Mouse (Mus musculus) stomach, postnatal 0 days (tissue): ENCODE measurements around the gene Gm281. TPM values are rescaled to one million over a fixed set of nuclear protein-coding genes. Genes with fewer than 3 reads are reported as not detected.

Source experiments
- ATAC-seq: fragments of 200-750 bp; cut with Nextera tagmentation; 2 replicates; pipeline ENCODE4 v1.8.0; 2017; ENCODE audit not compliant: low FRiP score, low TSS enrichment
- DNase-seq: peaks from one replicate; pipeline ENCODE4 v3.0.0-alpha.2; 2016; ENCODE audit warnings: low spot score
- H3K27ac ChIP-seq: fragments of 300-500 bp; sonication (generic); replicated peaks from 2 replicates; pipeline ENCODE4 v1.5.1; 2014; ENCODE audit warnings: mild to moderate bottlenecking, control low read depth
- H3K27me3 ChIP-seq: fragments of 300-500 bp; sonication (generic); 2 replicates; pipeline ENCODE4 v1.6.1; 2014; ENCODE audit warnings: low read length; ENCODE audit not compliant: control insufficient read depth, insufficient read depth
- H3K36me3 ChIP-seq: fragments of 300-500 bp; sonication (generic); 2 replicates; pipeline ENCODE4 v1.6.1; 2014; ENCODE audit warnings: low read length, mixed read lengths; ENCODE audit not compliant: control insufficient read depth, insufficient read depth
- H3K4me1 ChIP-seq: fragments of 300-500 bp; sonication (generic); replicated peaks from 2 replicates; pipeline ENCODE4 v1.6.1; 2014; ENCODE audit warnings: antibody characterized with exemption; ENCODE audit not compliant: control insufficient read depth, insufficient read depth
- H3K4me2 ChIP-seq: fragments of 300-500 bp; sonication (generic); replicated peaks from 2 replicates; pipeline ENCODE4 v1.6.1; 2014; ENCODE audit warnings: low read depth, mild to moderate bottlenecking, control low read depth, moderate library complexity
- H3K4me3 ChIP-seq: fragments of 300-500 bp; sonication (generic); 2 replicates; pipeline ENCODE4 v1.5.1; 2014; ENCODE audit warnings: low read depth, low read length, control low read depth
- H3K9ac ChIP-seq: fragments of 300-500 bp; sonication (generic); 2 replicates; pipeline ENCODE4 v1.6.1; 2014; ENCODE audit warnings: mild to moderate bottlenecking, low read length, control low read depth, mixed read lengths
- H3K9me3 ChIP-seq: fragments of 300-500 bp; sonication (generic); 2 replicates; pipeline ENCODE4 v1.6.1; 2016; ENCODE audit warnings: low read length; ENCODE audit not compliant: control insufficient read depth
- CTCF ChIP-seq: IDR thresholded peaks from 2 replicates; pipeline ENCODE4 v1.5.1; 2016; ENCODE audit warnings: antibody characterized with exemption, low read depth, mild to moderate bottlenecking, moderate library complexity
- EP300 ChIP-seq: optimal IDR thresholded peaks from 2 replicates; pipeline ENCODE3; 2016; ENCODE audit warnings: antibody characterized with exemption
- WGBS: fragments of 180-500 bp; shearing (Covaris S2); extraction: QIAGEN DNeasy Blood & Tissue Kit; methylation state at CpG from one replicate; pipeline ENCODE4 v1.1.7; 2014; 5-methylcytosine and 5-hydroxymethylcytosine counted together
- polyA plus RNA-seq: library from polyadenylated mRNA; unstranded; fragments of >200 nt; fragmentation: Nextera tagmentation; extraction: Ambion mirVana; gene quantifications from 2 replicates; pipeline ENCODE4 v1.2.1, GENCODE M21; 2015

Gm281 gene
- polyA plus RNA-seq, 1 experiment from 2014 or later = not detected

DNA sequence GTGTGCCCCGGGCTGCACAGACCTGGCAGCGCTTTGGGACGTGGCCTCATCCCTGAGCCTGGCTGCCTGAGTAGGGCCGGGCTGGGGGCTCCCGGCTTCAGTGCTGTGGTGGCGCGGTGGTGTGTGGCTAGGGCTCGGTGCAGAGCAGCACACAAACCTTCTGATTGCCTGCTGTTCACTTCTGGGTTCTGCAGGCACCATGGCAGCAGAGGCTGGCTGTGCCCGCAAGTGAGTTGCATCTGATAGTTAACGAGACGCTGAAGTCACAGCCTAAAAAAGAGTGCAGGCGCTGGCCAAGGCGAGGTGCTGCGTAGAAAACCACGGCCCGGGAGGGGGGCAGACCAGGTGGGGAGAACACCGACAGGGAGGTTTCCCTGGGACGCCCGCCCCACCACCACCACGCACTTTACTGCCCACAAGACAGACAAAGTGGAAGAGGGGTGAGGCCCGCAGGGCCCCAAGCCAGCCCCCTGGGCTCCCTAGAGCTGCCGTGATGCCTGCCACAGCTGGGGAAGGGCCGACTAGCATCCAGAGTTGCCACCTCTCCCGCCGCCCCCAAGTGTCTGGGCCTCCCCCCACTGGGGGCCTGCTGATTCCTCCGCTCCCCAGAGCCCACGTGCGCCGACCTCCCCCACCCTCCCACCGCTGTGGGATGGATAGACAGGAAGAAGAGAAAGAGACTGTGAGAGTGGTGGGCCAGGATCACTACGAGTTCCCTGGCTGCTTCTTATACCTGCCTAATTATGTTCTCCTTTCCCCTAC lies 19.2 kb upstream of the Gm281 start:
- WGBS = 25% methylated on average over 28 of the region's 31 CpGs
- Histone ChIP-seq H3K27ac (no peak overlapping the region), H3K4me3 (peak overlapping the region; percentile 41), H3K4me1 (no peaks in the 10 kb centered on the region), H3K9me3 (0 out of 2 replicates have a peak, but pooled peaks cover 2% of the 10 kb centered on the region), H3K9ac (peak overlapping the region; percentile 52), H3K36me3 (no peaks in the 10 kb centered on the region), H3K27me3 (no peaks in the 10 kb centered on the region), H3K4me2 (peak overlapping the region; percentile 74)
- DNase-seq (peak; percentile 18), ATAC-seq (peak; percentile 49; the same call in 1 of the 2 replicates)
- TF ChIP-seq EP300 (no peak), CTCF (no peak)

DNA sequence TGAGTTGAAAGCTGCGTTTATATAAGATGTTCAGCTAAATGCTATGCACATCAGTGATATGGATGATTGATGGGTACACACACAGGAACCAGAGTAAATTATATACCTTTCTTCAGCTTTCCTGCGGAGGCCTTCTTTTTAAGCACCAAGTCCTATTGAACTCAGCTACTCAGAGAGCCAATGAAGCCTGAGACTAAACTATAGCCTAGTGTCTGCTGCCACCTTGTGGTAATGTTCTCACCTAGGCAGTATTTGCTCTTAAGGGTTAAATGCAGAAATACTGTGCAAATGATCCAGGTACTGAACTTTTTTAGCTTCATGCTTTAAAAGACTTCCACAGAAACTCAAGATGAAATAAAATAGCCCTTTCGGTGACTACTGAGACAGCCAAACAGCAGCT lies 3.4 kb upstream of the Gm281 start:
- ATAC-seq = no peak

DNA sequence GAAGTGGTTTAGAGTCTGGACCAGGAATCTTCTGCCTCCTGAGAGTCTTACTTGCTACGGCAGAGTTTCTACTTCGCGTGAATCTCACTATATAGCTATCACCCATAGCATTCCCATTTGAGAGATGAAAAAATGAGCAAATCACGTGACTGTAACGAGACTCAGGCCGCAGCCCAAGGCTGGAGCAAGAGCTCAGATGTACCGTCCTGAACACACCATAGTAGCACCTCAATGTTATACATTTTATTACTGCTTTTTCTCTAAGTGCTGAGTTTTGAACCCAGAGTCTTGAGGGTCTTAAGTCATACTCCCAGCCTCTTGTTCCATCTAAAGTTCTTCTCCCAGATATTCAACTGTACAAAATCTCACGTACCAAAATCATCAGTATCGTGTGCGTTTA lies 2.9 kb upstream of the Gm281 start:
- no peak overlapping the region for H3K27ac ChIP-seq
- 85% methylated on average over 10 of the region's 10 CpGs for WGBS
- no peaks in the 10 kb centered on the region for H3K4me1 ChIP-seq
- H3K4me2 ChIP-seq = no peak overlapping the region
- DNase-seq (no peak), ATAC-seq (no peak)
- no peaks in the 10 kb centered on the region for H3K9me3 ChIP-seq
- H3K9ac ChIP-seq = no peak overlapping the region
- no peak overlapping the region for H3K4me3 ChIP-seq
- TF ChIP-seq CTCF = no peak
- TF ChIP-seq EP300 = no peak
- no peaks in the 10 kb centered on the region for H3K27me3 ChIP-seq
- no peaks in the 10 kb centered on the region for H3K36me3 ChIP-seq

More for the DNA sequence above, 3.4 kb upstream of the Gm281 start:
- H3K27me3 ChIP-seq = no peaks in the 10 kb centered on the region
- no peak for TF ChIP-seq EP300
- TF ChIP-seq CTCF = peak; percentile 94
- no peak overlapping the region for H3K4me2 ChIP-seq
- H3K4me3 ChIP-seq = no peak overlapping the region
- WGBS = 29% methylated on average over 3 of the region's 3 CpGs
- no peaks in the 10 kb centered on the region for H3K36me3 ChIP-seq
- no peaks in the 10 kb centered on the region for H3K4me1 ChIP-seq
- H3K9ac ChIP-seq = no peak overlapping the region
- peak; percentile 63 for DNase-seq
- no peak overlapping the region for H3K27ac ChIP-seq
- H3K9me3 ChIP-seq = no peaks in the 10 kb centered on the region

DNA sequence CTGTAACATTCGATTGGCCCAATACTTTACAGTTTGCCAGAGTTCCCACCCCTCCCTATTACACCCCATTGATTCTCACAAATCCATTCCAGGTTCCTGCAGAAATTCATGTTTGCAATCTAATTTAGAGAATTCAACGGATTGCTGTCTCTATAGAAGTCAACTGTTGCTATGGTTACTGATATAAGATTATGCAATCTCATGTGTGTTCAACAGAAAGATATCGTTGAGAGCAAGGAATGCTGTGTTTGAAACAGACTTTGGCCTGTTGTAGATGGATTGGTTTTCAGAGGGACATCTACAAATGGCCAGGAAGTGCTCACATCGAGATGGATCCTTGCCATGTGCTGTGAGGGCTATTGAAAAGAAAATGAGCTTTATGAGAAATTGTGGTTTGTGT lies 929 bp upstream of the Gm281 start:
- ATAC-seq (no peak), DNase-seq (no peak)
- H3K4me3 ChIP-seq = no peak overlapping the region
- H3K27ac ChIP-seq = no peak overlapping the region
- no peaks in the 10 kb centered on the region for H3K27me3 ChIP-seq
- H3K36me3 ChIP-seq = no peaks in the 10 kb centered on the region
- 47% methylated on average over 4 of the region's 4 CpGs for WGBS
- TF ChIP-seq CTCF (no peak), EP300 (no peak)
- no peaks in the 10 kb centered on the region for H3K9me3 ChIP-seq
- H3K9ac ChIP-seq = no peak overlapping the region
- no peaks in the 10 kb centered on the region for H3K4me1 ChIP-seq
- no peak overlapping the region for H3K4me2 ChIP-seq

DNA sequence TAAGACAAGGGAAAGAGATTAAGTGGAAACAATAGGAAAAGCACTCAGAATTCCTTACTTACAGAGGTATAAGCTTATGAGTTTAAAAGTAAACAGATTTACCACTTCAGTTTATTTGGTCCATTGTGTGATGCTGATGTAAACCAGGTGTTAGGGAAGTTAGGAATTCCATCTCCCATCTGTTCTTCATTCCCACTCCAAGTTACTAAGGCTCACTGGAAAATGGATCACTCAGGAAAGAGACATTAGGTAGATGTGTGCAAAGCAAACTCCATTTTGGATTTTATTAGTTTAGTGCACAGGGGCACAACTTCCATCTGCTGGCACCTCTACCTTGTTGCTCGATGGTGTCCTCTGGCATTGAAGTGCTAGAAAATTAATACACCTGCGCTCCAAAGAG lies 4.1 kb downstream of the Gm281 start:
- H3K4me2 ChIP-seq = no peak overlapping the region
- H3K4me1 ChIP-seq = no peaks in the 10 kb centered on the region
- DNase-seq = no peak
- ATAC-seq = no peak
- no peaks in the 10 kb centered on the region for H3K27me3 ChIP-seq
- H3K27ac ChIP-seq = no peak overlapping the region
- H3K4me3 ChIP-seq = no peak overlapping the region
- H3K9me3 ChIP-seq = no peaks in the 10 kb centered on the region
- H3K36me3 ChIP-seq = no peaks in the 10 kb centered on the region
- no peak for TF ChIP-seq CTCF
- TF ChIP-seq EP300 = no peak
- no peak overlapping the region for H3K9ac ChIP-seq
- WGBS = 92% methylated on average over 2 of the region's 2 CpGs

DNA sequence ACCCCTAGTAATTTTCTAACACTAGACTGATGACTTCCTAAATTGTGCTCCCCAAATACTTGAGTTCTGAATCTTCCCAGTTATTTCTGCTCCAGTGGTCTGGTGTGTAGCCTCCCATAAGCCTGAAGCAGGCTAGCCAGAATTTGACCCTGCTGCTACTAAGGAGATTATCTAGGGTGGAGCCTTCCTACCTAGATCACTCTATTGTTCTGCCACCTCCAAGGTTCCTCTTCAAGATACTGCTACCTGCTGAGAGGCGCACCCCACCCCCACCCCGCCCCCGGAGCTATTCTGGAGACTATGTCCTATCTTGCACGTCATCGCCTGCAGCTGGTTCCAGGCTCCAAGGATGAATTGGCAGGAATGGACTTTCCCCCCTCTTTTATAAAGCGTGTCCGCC lies 7.1 kb downstream of the Gm281 start:
- H3K9ac ChIP-seq = no peak overlapping the region
- ATAC-seq (no peak), DNase-seq (no peak)
- no peak overlapping the region for H3K27ac ChIP-seq
- TF ChIP-seq CTCF (no peak), EP300 (no peak)
- WGBS = 87% methylated on average over 7 of the region's 7 CpGs
- no peak overlapping the region for H3K4me3 ChIP-seq
- no peaks in the 10 kb centered on the region for H3K4me1 ChIP-seq
- H3K36me3 ChIP-seq = no peaks in the 10 kb centered on the region
- H3K9me3 ChIP-seq = no peaks in the 10 kb centered on the region
- H3K4me2 ChIP-seq = no peak overlapping the region
- no peaks in the 10 kb centered on the region for H3K27me3 ChIP-seq
